Mouse (Mus musculus) kidney, adult 18-20 months (tissue): ENCODE measurements at regions not wholly inside any gene's neighbourhood (a gene's known extent, or its start where the extent isn't known, plus 50 kb on each side); places are given as distances from the start of the nearest gene placed in this dataset.

Experiments
- DNase-seq: peaks from one replicate; pipeline ENCODE4 v3.0.0; 2021

DNA sequence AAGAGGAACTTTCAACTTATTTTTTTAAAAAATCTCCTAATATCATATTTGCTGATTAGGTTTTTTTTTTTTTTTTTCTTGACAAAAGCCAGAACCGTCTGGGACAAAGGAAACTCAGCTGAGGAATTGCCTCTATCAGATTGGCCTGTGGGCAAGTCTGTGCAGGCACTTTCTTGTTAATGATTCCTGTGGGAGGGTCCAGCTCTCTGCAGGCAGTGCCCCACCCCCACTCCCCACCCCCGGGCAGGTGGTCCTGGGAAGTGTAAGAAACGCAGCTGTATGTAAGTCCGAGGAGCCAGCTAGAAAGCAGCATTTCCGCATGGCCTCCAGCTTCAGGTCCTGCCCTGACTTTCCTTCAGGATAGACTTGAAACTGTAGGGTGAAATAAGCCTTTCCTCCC, 377.7 kb downstream of the Sox2 start:
- DNase-seq: no peak

DNA sequence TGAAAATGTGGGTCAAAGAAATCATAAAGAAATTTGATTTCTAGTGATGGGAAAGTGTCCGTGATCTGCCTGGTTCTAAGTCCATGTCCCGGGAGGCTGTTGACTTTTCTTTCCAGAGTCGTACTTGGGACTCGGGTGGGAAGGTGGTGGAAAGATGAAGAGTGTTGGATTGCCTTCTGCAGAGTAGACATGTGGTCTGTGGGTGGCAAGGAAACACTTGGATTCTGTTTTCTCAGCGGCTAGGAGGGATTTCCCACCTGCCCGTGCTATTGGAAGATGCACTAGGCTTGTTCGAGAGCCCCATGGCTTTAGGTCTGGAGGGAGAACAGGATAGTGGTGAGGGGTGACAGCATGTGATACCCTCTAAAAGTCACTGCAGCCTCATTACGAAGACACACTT, 379.7 kb downstream of the Sox2 start:
- no peak for DNase-seq

DNA sequence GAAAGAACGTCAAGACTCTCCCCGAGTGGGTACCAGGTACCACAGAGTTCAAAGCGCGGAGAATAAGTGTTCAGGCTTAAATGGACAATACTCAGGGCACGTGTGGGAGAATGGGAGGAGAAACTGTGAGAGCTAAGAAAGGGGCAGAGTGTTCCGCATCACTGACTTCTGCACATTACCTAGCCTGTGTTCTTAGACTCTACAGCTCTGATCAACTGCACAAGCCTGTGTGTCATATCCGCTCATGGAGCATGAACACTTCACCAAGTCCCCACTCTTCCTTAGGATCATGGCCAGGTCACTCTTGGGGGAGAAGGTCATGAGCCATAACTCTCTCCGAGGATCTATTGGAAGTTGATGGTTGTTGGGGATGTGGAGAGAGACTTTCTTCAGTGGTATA, 383.4 kb downstream of the Sox2 start:
- no peak for DNase-seq

DNA sequence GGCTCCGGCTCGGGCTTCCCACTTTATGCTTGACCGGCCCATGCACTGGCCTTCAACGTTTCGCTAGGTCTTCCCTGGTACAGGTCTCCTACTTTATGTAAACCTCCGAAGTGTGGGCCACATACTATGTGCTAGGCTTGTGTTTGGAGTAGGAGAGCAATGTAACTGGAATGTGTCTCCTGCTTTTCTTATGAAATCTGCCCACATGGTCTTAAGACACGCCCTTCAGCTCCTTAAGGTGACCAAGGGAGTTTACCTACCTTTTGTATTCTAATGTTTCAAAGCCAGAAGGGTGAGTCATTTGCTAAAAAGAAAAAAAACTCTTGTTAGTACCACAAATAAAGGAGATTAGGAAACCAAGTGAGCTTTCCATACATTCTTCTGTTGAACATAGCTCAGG, 385.0 kb downstream of the Sox2 start:
- DNase-seq: no peak

DNA sequence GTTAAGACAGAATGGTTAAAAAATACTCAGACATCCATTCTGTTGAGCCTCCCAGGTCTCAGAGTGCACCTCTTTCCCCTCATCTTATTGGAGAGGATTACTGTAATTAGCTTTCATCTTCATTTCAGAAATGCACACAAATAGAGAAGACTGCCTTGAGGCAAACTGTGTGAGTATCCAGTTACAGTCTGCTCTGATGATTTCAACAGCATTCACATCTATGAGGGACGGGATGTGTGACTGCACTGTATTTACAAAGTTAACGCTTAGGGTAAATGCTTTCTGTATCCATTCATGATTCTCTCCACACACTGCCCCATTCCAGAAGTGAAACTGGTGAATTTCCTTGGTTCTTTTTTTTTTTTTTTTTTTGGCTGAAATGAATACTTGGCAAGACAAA, 393.5 kb downstream of the Sox2 start:
- DNase-seq: no peak

DNA sequence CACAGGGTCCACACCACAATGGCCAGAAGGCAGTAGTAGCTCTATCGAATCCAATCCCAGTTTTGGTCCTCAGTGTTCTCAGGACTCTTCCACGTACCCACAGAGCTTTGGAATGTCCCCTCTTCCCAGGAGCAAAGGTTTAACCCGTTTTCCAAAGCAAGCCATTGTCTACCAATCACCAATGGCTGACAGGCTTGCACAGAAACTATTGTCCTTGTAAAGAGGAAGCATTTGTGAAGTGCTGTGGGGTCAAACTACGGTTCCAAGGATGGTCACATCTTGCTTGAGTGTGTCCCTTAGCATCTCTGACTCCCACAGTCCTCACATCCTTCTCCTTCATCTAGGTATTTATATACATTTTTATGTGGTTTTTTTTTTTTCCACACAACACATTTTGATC, 409.2 kb downstream of the Sox2 start:
- DNase-seq: no peak

DNA sequence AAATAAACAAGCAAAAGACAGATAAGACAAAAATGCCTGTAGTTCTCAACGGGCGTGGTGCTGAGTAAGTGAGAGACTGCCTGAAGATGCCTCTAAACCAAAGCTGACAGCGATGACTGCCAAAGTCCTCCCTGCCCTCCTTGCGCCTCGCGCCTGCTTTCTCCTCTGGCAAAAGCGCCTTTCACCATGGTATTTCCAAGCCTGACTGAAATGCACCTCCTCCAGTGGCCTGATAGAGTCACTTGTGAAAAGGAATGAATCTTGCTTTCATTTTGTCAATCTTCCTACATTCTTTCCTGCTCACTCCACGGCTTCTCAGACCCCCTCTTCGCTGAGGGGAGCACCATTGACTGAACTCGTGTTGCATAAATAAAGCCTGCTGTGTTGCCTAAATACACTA, 409.8 kb downstream of the Sox2 start:
- DNase-seq: no peak

DNA sequence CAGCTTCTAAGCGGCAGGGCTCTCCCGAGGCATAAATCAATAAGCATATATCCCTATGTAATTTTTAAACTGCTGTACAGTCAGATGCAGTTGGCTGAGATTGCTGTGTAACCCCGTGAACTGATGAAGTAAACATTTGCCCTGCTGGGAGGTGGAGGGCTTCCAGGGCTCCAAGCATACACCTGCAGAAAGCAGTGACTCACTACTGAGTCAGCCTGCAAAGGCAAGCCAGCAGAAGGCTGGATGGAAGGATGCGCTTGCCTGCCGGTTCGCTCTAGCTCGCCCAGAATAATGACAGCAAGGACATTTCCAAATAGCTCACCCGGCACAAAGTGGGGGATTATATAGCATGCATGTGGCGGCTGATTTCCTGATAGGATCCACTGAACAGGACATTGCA, 416.6 kb downstream of the Sox2 start:
- DNase-seq: no peak

DNA sequence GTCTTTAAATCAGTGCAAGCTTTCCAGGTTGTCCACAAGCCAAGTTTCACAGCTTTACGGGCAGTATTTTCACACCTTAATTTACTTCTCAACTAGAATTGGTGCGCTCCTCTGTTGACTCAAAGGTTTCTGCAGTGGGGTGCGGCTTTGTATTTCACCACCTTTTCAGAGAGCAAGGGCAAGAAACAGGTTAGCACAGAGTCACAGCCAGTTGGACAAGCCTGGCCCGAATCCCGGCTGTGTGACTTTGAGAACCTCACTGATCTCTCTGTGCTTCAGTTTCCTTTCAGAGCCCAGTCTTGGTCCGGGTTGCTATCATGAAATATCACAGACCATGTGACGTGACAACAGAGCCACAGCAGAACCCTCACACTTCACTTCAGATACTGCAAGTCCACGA, 418.4 kb downstream of the Sox2 start:
- no peak for DNase-seq

DNA sequence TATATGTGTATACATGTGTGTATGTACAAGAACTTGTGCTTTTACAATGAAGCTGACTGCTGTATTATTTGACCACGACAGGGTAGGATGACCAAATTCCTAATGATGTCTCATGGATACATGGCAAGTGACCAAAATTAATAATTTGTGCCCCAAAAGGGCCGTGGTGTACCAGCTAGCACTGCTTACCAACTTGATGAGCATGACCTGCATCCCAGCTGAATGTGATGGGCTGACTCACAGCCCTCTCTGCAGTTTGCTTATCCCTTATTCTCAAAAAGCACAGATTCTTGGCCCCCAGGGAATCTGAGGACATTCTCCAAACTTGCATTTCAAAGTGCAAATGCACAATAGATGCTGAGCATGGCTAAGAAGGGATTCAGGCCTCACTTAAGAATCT, 420.8 kb downstream of the Sox2 start:
- no peak for DNase-seq

DNA sequence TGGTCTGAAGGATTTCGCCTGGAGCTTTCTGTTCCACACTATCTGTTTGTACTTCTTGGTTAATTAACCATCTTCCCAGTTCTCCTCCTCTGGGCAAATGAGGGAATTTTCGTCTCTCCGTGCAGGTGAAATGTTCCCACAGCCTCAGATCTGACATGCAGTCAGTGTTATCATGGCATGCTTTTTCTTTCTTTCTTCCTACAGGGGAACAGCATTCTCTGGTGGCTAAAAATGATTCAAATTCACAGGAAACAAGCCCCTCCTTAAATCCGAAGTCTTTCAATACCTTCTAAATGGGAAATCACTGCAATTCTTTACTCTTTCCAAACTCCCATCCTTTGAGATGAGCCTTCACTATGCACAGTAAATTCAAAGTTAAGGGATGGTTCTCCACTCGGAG, 429.7 kb downstream of the Sox2 start:
- DNase-seq: no peak

DNA sequence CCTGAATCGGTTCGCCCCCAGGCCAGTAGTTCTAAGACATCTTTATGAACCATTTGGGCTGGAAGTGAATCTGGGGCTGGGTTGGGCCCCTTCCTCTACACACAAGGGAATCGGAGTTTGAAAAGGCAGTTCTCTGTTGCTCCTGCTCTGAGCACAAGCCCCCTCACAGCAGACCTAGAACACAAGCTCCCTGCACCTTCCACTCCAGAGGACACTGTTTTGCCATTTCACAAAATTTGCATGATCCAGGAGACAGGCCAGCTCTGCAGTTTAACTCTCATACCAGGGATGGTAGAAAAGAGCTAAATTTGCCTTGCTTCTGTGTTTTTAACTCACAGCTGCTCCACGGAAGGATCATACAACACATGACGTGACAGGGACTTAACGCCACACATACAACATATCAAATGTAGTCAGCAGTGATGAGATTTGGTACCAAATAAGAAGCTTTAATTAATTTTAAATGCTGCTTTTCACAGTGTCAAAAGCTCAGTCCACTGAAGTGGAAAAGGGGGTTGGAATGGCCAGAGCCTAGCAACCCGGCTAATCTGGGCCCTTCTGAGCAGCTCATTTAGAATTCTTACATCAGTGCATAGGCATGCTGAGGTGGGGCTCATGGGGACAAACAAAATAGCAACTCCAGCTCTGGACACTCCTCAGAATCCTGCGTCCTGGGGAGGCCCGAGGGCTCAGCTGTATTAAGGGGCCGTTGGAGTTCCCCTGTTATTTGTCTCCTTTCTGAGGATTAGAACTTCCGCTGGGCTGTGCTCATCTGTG, 434.1 kb downstream of the Sox2 start:
- no peak for DNase-seq

DNA sequence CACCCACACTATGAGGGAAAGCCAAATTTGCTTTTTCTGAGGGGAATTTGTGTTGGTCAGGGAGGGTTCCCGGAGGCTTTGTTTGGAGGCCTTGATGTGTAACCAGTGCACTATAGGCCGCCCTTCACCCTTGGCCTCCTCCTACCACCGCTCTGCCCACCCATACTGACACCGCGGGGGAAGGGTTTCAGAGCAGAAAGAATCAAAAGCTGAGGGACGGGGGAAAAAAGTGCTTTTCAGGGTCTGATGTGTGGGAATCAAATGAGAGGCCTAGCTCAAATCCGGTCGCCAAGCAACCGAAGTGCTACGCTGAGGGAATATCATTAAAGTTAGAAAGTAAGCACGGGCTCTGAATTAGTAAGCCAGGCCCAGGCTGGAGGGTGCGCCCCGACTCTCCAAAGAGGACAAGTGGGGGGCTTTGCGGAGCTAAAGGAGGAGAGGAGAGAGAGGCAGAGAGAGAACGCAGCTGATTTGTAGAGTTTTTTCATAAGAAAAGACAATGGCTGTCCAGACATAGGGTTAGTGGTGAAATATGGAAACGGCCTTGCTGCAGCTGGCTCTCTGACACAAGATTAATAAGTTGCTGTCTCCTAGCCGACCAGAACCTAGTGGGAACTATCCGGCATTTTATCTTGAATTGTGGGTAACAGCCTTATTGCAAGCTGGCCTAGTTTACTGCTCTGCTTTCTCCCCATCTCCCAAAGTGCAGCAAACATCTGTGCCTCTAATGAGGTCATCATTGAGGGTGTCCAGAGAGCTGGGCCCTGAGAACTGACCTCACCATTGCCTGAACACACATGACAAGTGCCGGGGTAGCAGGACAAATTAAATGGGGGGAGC, 438.3 kb downstream of the Sox2 start:
- DNase-seq: no peak

DNA sequence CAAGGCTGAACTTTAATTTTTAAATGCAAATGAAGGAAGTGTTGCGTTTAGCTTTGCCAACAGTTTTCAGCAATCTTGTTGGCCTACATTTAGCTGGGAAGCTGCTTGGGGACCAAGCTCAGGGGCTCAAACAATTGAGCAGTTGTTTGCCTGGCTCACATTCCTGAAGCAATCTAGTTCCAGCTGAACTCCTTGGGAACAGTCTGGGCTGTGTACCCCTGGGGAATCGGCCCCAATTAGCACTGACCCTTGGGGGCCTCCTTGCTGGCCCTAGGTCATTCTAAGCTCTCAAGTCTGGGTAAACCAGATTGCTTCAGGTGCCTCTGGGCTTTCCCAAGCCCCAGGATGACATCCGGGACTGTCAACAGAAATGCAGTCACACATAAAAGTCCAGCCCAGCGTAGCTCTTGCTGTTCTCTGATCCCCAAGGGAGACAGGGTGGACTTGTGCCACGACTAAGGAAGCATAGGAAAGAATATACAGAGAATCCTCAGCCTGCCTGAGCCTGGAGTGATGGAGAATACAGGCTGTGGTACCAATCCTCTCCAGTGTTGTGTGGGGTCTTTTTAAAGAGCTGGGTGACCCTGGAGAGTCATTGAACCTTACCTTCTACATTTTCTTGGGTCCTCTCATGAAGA, 440.4 kb downstream of the Sox2 start:
- DNase-seq: no peak

DNA sequence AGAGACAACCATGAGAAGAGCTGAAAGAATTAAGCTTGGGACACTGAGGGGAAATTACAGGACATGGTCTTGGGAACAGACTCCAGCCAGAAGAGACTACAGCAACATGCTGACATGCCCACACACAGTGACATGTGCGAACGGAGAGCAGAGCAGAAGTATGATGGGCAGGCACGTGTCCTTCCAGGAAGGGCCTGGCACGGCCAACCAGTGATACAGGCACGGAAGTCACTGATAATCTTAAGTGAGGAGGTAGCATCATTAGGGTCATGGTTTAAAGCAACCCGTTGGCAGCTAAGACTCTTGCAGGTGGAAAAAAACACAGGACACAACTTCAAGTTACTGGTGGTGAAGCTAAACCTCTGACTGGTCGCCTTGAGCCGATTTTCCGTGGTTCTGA, 442.8 kb downstream of the Sox2 start:
- no peak for DNase-seq

DNA sequence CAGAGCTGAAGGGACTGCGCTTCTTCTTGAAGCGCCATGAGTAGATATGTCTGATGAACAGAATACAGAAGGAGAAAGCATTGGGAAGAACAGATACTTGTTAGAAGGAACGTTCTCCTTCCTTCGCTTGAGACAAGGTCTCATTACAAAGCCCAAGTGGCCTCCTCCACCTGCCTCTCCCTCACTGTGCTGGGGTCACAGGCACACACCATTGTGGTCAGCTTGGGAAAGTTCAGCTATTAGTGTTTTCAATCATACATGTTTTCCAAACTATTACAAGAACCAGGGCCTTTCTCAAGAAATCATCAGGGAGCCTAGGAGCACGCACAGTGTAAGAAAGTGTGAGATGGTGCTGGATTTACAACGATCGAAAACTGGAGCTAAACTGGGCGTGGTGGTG, 445.0 kb downstream of the Sox2 start:
- DNase-seq: no peak

DNA sequence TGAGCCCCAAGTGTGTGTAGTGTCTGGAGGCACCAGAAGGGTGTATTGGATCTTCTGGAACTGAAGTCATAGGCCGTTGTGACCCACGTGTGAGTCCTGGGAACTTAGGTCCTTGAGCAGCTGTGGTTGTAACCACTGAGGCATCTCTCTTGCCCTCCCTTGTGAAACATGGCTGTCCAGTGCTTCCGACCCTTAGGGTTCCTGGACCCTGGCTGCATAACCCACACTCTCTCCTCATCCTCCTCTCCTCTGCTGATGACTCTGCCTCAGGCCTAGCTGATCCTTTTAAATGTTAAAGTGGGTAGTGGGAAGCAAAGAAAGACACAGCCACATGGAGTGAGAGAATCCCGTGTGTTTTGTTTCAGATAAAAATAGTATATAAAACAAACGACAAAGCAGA, 446.2 kb downstream of the Sox2 start:
- DNase-seq: no peak

DNA sequence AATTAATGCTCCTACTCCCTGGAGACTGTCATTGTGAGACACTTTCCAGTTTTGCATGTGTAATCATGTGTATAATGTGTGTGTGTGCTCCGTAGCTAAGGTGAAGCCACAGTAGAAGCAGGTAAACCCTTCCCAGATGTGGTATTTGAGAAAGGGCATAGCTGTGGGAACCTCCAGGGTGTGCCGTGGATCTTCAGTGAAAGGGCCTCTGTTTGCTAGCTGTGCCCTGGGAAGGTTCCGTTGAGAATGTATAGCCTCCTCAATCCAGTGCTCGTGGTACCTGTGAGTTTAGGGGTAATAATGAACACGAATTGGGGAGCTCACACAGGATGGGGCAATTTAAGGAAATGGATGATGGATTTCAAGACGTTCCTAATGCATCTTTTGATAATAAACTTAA, 447.6 kb downstream of the Sox2 start:
- no peak for DNase-seq

DNA sequence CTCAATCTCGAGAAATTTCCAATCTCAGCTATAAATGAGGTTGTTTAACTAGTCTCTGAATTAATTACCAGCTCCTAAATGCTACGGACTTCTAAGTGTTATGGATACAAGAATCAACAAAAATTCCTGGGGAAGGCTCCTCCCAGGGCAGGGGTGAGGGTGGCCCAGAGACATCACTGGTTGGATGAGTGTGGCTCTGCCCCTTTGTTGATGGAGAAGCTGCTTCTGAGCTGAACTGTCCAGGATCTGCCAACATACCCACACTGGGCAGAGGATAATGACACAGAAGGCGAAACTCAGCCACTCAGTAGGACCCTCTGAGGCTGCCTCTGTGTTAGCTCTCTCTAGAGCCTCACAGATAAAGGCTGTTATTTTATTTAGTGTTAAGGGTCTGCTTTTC, 449.0 kb downstream of the Sox2 start:
- no peak for DNase-seq

DNA sequence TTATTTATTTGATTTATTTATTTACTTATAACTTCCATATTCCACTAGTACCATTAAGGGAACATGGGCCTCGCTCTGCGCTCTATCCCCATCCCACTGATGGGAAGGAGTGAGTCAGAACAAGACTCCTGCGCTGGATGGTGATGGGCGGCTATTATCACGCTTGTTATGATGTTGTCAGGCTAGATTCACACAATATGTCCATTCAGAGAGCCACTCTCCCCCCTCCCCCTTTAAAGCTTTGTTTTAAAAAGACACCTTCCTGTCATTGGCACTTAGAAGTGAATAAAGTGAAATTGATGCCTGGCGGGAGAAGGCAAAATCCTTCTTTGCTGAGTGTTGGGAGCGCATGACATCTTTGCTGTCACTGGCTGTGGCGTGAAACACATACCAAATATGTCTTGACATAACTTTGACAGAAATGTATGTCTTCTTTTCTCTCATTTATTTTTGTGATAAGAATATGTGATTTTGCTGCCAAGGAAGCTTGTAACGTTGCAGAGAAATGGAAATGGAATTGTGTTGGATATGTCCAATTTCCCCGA, 449.7 kb downstream of the Sox2 start:
- no peak for DNase-seq

DNA sequence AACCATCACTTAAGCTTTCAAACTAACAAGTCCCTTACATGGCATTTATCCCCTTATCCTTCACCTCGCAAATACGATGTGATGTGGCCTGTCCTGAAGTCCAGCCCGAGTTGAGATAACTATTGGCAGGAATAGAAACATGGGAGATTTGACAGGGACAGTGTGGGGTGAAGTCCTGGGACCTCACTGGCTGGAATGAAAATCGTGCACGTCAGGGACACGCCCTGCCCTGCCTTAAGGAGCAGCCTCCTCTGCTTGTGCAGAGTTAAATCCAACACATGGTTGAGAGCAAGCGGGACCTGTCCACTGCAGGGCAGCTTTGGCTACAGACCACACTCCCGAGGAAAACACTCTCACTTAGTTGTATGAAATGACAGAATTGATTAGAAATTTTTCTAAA, 451.1 kb downstream of the Sox2 start:
- DNase-seq: no peak

DNA sequence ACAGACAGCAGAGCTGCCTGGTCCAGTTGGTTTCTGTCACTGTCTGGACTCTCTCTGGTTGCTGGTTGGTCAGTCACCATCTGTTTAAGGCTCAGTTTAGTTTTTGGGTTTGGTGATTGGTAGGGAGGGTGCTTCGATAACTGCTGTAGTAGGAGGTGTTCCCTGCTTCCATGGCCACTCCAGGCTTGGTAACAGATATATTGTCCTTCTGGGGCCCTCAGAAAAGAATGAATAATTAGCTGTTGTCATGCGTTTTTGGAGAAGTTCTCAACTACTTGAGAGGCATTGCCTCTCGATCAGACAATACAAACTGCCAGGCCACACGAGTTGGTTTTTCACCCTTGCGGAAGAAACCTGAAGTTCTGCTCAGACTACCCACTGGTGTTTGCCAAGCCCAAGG, 451.7 kb downstream of the Sox2 start:
- DNase-seq: no peak

DNA sequence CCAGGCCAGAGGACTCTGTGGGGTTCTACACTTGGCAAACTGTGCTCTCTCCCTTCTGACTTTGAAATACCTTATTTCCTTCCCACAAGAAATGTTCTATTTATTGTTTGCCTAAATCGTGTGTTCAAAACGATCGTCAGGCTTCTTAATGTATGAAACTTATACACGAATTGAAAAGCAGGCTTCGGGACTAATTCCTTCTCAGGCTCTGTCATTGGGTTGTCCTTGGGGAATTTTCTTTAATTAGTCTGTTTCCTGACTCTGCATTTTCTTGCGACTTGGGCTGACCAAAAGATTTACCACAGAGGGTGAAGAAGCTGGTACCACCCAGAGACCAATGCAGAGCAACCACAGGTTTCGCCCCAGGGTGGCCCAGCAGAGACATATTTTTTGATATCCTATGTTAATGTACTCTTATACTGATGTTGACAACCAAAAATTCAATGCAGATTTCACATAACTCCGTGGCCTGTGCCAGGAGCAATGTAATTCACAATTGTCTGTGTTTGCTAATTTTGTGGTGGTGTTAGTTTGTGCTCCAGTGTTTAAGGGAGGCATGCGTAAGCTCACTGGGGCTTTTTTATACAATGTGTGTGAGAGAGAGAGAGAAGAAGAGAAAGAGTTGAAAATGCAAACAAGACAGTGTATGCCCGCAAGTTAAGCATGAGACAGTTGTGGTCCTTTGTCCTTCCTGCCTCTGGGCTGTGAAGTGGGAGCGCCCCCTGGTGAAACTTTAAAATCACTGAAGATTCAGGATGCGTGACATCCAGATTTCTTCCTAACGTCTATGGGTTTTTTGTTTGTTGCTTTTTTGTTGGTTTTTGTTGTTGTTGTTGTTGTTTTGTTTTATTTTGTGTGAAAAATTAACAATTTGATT, 452.7 kb downstream of the Sox2 start:
- peak; percentile 35 for DNase-seq
